Mouse (Mus musculus) gastrocnemius, adult 2 months (tissue): ENCODE results near the gene Ppm1h. TPM values are rescaled to one million over a fixed set of nuclear protein-coding genes. Genes with fewer than 3 reads are reported as not detected.

Experiments
- DNase-seq: peaks from one replicate; pipeline ENCODE4 v3.0.0; 2022
- H3K27ac ChIP-seq: fragments of 200-600 bp; 2 replicates; pipeline ENCODE4 v1.8.1; 2022; ENCODE audit warnings: mild to moderate bottlenecking
- H3K4me3 ChIP-seq: fragments of 200-600 bp; 2 replicates; pipeline ENCODE4 v1.8.1; 2022; ENCODE audit warnings: mild to moderate bottlenecking, moderate library complexity
- CTCF ChIP-seq: fragments of 200-600 bp; IDR thresholded peaks from 2 replicates; pipeline ENCODE4 v1.8.1; 2022; ENCODE audit warnings: antibody characterized with exemption, mild to moderate bottlenecking, moderate library complexity
- intact Hi-C: fragments of 180-260 bp; cut with DNase I; formaldehyde crosslinking; loops from one replicate; pipeline ENCODE4 v1.15.1; 2025
- total RNA-seq, 2 experiments: library from RNA; stranded (reverse); gene quantifications; 2 replicates each; pipeline ENCODE4 v1.2.3; 2021

Gene Ppm1h
- total RNA-seq, 2 experiments from 2014 or later, result 1.2 to 2.0 TPM

- no peak for TF ChIP-seq CTCF
- Histone ChIP-seq H3K4me3 (no peak overlapping the region), H3K27ac (no peak overlapping the region)
- intact Hi-C loops, result no loop called here
- no peak for DNase-seq
Observed at GRCm38 (mm10) chr10:122870848-122871494, 192.4 kb downstream of the Ppm1h start.

GRCm38 (mm10) chr10:122872720-122873119 lies 194.2 kb downstream of the Ppm1h start:
- H3K4me3 ChIP-seq, result no peak overlapping the region
- DNase-seq, result no peak
- intact Hi-C loops, result no loop called here
- H3K27ac ChIP-seq, result no peak overlapping the region
- TF ChIP-seq CTCF, result no peak

GRCm38 (mm10) chr10:122876964-122877363 lies 198.4 kb downstream of the Ppm1h start:
- intact Hi-C loops, result no loop called here
- no peak for DNase-seq
- no peak overlapping the region for H3K27ac ChIP-seq

GRCm38 (mm10) chr10:122877436-122877835 lies 198.9 kb downstream of the Ppm1h start:
- Histone ChIP-seq H3K27ac (no peak overlapping the region), H3K4me3 (no peak overlapping the region)
- no peak for DNase-seq
- intact Hi-C loops, result no loop called here
- no peak for TF ChIP-seq CTCF

More at GRCm38 (mm10) chr10:122876964-122877363, 198.4 kb downstream of the Ppm1h start:
- no peak overlapping the region for H3K4me3 ChIP-seq
- no peak for TF ChIP-seq CTCF

- TF ChIP-seq CTCF, result no peak
- no peak overlapping the region for H3K4me3 ChIP-seq
- intact Hi-C loops, result loop anchor here (5.0 kb wide), 1 partner anchor 64 kb away; no protein-coding TSS in a partner anchor
- H3K27ac ChIP-seq, result no peak overlapping the region
- no peak for DNase-seq
Observed at GRCm38 (mm10) chr10:122881456-122881855, 202.9 kb downstream of the Ppm1h start.

- Histone ChIP-seq H3K27ac (peak overlapping the region; percentile 24; the same call in 1 of the 2 replicates), H3K4me3 (no peak overlapping the region)
- TF ChIP-seq CTCF, result no peak
- no peak for DNase-seq
- intact Hi-C loops, result loop anchor here (5.0 kb wide), 1 partner anchor 65 kb away; no protein-coding TSS in a partner anchor
Observed at GRCm38 (mm10) chr10:122882614-122883013, 204.1 kb downstream of the Ppm1h start.

GRCm38 (mm10) chr10:122883823-122884743 lies 205.5 kb downstream of the Ppm1h start:
- peak; percentile 63 for DNase-seq
- intact Hi-C loops, result loop anchor here (5.0 kb wide), 1 partner anchor 67 kb away; no protein-coding TSS in a partner anchor
- Histone ChIP-seq H3K4me3 (peak overlapping the region; percentile 24), H3K27ac (peak overlapping the region; percentile 64)
- TF ChIP-seq CTCF, result no peak

- Histone ChIP-seq H3K27ac (no peak overlapping the region), H3K4me3 (no peak overlapping the region)
- intact Hi-C loops, result no loop called here
- TF ChIP-seq CTCF, result no peak
- no peak for DNase-seq
Observed at GRCm38 (mm10) chr10:122885301-122885700, 206.7 kb downstream of the Ppm1h start.

- peak; percentile 64 for DNase-seq
- intact Hi-C loops, result no loop called here
- no peak for TF ChIP-seq CTCF
- Histone ChIP-seq H3K27ac (peak overlapping the region; percentile 81), H3K4me3 (peak overlapping the region; percentile 68)
Observed at GRCm38 (mm10) chr10:122886055-122886915, 207.7 kb downstream of the Ppm1h start.

- peak overlapping the region; percentile 68 for H3K4me3 ChIP-seq
- intact Hi-C loops, result no loop called here
- TF ChIP-seq CTCF, result no peak
Observed at GRCm38 (mm10) chr10:122886916-122887527, 208.5 kb downstream of the Ppm1h start.

GRCm38 (mm10) chr10:122887528-122888183 lies 209.1 kb downstream of the Ppm1h start:
- intact Hi-C loops, result no loop called here

More at GRCm38 (mm10) chr10:122886916-122887527, 208.5 kb downstream of the Ppm1h start:
- peak overlapping the region; percentile 81 for H3K27ac ChIP-seq
- DNase-seq, result no peak

More at GRCm38 (mm10) chr10:122887528-122888183, 209.1 kb downstream of the Ppm1h start:
- peak; percentile 39 for DNase-seq
- H3K27ac ChIP-seq, result peak overlapping the region; percentile 81
- TF ChIP-seq CTCF, result no peak
- H3K4me3 ChIP-seq, result peak overlapping the region; percentile 68
